ENCODE assay signal across 8 mouse cellular contexts in genomic region chr12:108766316-108766715, GRCm38 (mm10). TPM values are rescaled to one million over a fixed set of nuclear protein-coding genes. Genes with fewer than 3 reads are reported as not detected.
DNase-seq lines count a peak whose midpoint lies in the region; ATAC-seq and TF ChIP-seq lines count a peak whose summit lies in the region.

No protein-coding gene starts in this region.

- no peak for ATAC-seq in forebrain, embryonic 15.5 days (replicated peaks)
- ATAC-seq in midbrain, embryonic 15.5 days (replicated peaks): no peak

- TF ChIP-seq CTCF in C2C12 (IDR thresholded peaks at IDR 0.05; ENCODE audit: control insufficient read depth, insufficient read depth, insufficient read length): no peak

- H3K9ac ChIP-seq in forebrain, embryonic 15.5 days (replicated peaks): 0 out of 2 replicates have a peak overlapping the region, but pooled peaks have one; percentile 24
- 0 out of 2 replicates have a peak overlapping the region, but pooled peaks have one; percentile 15 for H3K9ac ChIP-seq in midbrain, embryonic 15.5 days

- no peaks in the 10 kb centered on the region for H3K79me3 ChIP-seq in C2C12 (ENCODE audit: low read depth)

- H3K4me1 ChIP-seq in forebrain, embryonic 15.5 days: peaks cover 10% of the 10 kb centered on the region
- no peaks in the 10 kb centered on the region for H3K4me1 ChIP-seq in midbrain, embryonic 15.5 days

- peak overlapping the region; percentile 11 for H3K4me3 ChIP-seq in C2C12 (ENCODE audit: insufficient read depth, poor library complexity, severe bottlenecking)
- no peak overlapping the region for H3K4me3 ChIP-seq in forebrain, embryonic 15.5 days
- no peak overlapping the region for H3K4me3 ChIP-seq in midbrain, embryonic 15.5 days

- WGBS in forebrain, embryonic 15.5 days: 60% methylated on average over 10 of the region's 10 CpGs
- 71% methylated on average over 10 of the region's 10 CpGs for WGBS in midbrain, embryonic 15.5 days

- H3K27ac ChIP-seq in forebrain, embryonic 15.5 days (replicated peaks): peak overlapping the region; percentile 43
- 0 out of 2 replicates have a peak overlapping the region, but pooled peaks have one; percentile 1 for H3K27ac ChIP-seq in midbrain, embryonic 15.5 days

- H3K27me3 ChIP-seq in C2C12 (ENCODE audit: control insufficient read depth, insufficient read depth, insufficient read length): no peaks in the 10 kb centered on the region
- no peaks in the 10 kb centered on the region for H3K27me3 ChIP-seq in forebrain, embryonic 15.5 days
- no peaks in the 10 kb centered on the region for H3K27me3 ChIP-seq in midbrain, embryonic 15.5 days (replicated peaks)

- H3K36me3 ChIP-seq in C2C12 (ENCODE audit: control insufficient read depth, insufficient read depth): no peaks in the 10 kb centered on the region
- no peaks in the 10 kb centered on the region for H3K36me3 ChIP-seq in forebrain, embryonic 15.5 days
- H3K36me3 ChIP-seq in midbrain, embryonic 15.5 days (replicated peaks): no peaks in the 10 kb centered on the region

- no peak overlapping the region for H3ac ChIP-seq in C2C12 (ENCODE audit: control insufficient read depth, insufficient read length, low read depth)

- no peaks in the 10 kb centered on the region for H3K79me2 ChIP-seq in C2C12 (ENCODE audit: control insufficient read depth, insufficient read depth)

- peak overlapping the region; percentile 29 for H3K4me2 ChIP-seq in forebrain, embryonic 15.5 days (replicated peaks)
- H3K4me2 ChIP-seq in midbrain, embryonic 15.5 days: peak overlapping the region; percentile 17; the same call in 1 of the 2 replicates

- peak; percentile 17 for DNase-seq in adrenal gland, postnatal 10 days
- DNase-seq in adrenal gland, postnatal 25 days: no peak
- DNase-seq in kidney, postnatal 14 days: peak; percentile 23
- DNase-seq in thymus, postnatal 25 days: no peak
- DNase-seq in gastrocnemius, adult 8-10 months (ENCODE audit: low spot score in 2 of 2): no peak

- H3K9me3 ChIP-seq in forebrain, embryonic 15.5 days: no peaks in the 10 kb centered on the region
- no peaks in the 10 kb centered on the region for H3K9me3 ChIP-seq in midbrain, embryonic 15.5 days

TF ChIP-seq in C2C12, 6 proteins besides CTCF, POLR2A, EP300 and RAD21:
- no peak for TF ChIP-seq MYOG (IDR thresholded peaks at IDR 0.05; ENCODE audit: control insufficient read depth, extremely low read depth, insufficient read length)
- no peak for TF ChIP-seq FOSL1 (IDR thresholded peaks at IDR 0.05; ENCODE audit: insufficient read depth, low read length, poor library complexity, severe bottlenecking)
- TF ChIP-seq USF1 (IDR thresholded peaks at IDR 0.05; ENCODE audit: low read depth): no peak
- no peak for TF ChIP-seq MAX (IDR thresholded peaks at IDR 0.05)
- TF ChIP-seq MYOD1 (IDR thresholded peaks at IDR 0.05; ENCODE audit: control insufficient read depth, insufficient read length, low read depth): no peak
- TF ChIP-seq CEBPB (IDR thresholded peaks at IDR 0.05; ENCODE audit: low read depth): no peak
TF ChIP-seq in C2C12: peak in this region for 0.

RNA-seq across cellular contexts. Expression of gene Yy1, which starts 26.5 kb away (rescaled TPM):
- 10 to 100 TPM; 59.8 to 66.4 TPM for total RNA-seq in adrenal gland, postnatal 10 days (2021)
- 77.9 and 100 TPM in 2 replicates for total RNA-seq in adrenal gland, postnatal 25 days (2021)
- 13.9 TPM for polyA plus RNA-seq in C2C12 (2012; fragmentation: generic; extraction: Trizol)
- polyA plus RNA-seq in forebrain, embryonic 15.5 days (2015; fragmentation: Nextera tagmentation; extraction: Ambion mirVana): 17.2 and 18.7 TPM in 2 replicates
- polyA plus RNA-seq in midbrain, embryonic 15.5 days (2015; fragmentation: Nextera tagmentation; extraction: Ambion mirVana): 12.9 TPM in 2 replicates
- total RNA-seq in gastrocnemius, adult 8-10 months (2022): 10 to 100 TPM; 26.6 to 33.0 (median 29.6) TPM

Comparison
In these comparisons a context has a peak if more than half of its experiments do, and no peak if none do; other contexts are left out.
1. DNase-seq: peak in adrenal gland, postnatal 10 days (single experiment) and kidney, postnatal 14 days (single experiment); none in adrenal gland, postnatal 25 days (single experiment), thymus, postnatal 25 days (single experiment) and gastrocnemius, adult 8-10 months (0 of 2).